11 mouse cellular contexts compared by ENCODE assay signal in the genomic region with DNA sequence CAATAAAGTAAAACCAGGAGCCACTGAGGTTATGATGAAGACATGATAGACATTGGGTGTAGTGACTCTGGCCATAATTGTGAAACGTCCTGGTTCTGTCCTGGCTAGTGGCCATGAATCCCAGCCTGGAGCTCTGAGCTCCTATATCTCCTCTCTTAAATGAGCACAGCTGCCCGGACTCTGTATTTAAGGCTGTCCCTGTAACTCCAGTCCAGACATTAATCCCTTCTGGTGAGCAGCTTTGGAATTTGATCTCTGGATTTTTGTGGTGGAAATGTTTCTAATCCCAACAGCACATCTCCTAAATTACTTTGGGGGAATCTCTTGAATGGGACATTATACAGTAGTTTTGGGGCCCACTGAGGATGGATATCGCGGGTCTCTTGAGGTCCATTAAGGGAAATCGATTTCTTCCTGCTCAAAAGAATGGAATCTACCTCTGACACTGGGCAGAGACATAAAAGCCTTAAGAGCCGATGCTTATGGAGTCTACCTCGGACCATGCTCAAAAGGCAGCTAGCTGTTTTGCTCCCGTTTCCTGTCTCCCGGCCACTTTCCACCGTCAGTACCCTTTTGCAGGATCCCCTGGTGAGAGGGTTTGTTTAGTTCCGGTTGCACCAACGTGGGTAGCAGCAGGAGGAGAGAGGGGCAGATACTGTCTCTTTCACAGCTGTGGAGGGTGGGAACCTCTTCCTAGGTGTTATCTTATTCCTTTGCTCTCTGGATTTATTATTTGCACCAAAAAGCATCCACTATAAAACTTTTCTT. TPM values are rescaled to one million over a fixed set of nuclear protein-coding genes. Genes with fewer than 3 reads are reported as not detected.
A peak's percentile ranks its signal among the peaks of the same experiment; 100 is the strongest.
DNase-seq lines count a peak whose midpoint lies in the region; ATAC-seq and TF ChIP-seq lines count a peak whose summit lies in the region.
"Had no signal": no experiment of that assay in that cellular context is flagged by ENCODE, and none has a peak within 500 bp of the region (broad histone marks: within the 10 kb centered on the region; RNA-seq: fewer than 3 reads in every experiment).

No protein-coding gene starts in this region.

- no peak for TF ChIP-seq CTCF in cerebellum, adult 2 months (IDR thresholded peaks at IDR 0.05; ENCODE audit: borderline replicate concordance, insufficient read depth, low read depth, low read length)

- peak overlapping the region; percentile 34; the same call in 1 of the 2 replicates for H3K4me2 ChIP-seq in forebrain, embryonic 11.5 days (ENCODE audit: low read depth, low read length, severe bottlenecking)
- no peak overlapping the region for H3K4me2 ChIP-seq in forebrain, embryonic 15.5 days (replicated peaks)
- peak overlapping the region; percentile 44 for H3K4me2 ChIP-seq in hindbrain, embryonic 12.5 days (replicated peaks)
- H3K4me2 ChIP-seq in neural tube, embryonic 11.5 days (ENCODE audit: low read depth) = no peak overlapping the region; the same call in 1 of the 2 replicates
- H3K4me2 ChIP-seq: liver, embryonic 13.5 days had no signal

- no peak for DNase-seq in forebrain, embryonic 11.5 days (ENCODE audit: low spot score)
- DNase-seq in kidney, postnatal 10 days = peak; percentile 28
- no peak for DNase-seq in kidney, postnatal 36 days
- DNase-seq in neural tube, embryonic 11.5 days (ENCODE audit: low spot score) = peak; percentile 21
- no peak for DNase-seq in spleen, adult 12 weeks (ENCODE audit: low spot score)
- no peak for DNase-seq in cerebellum, adult 2 months
- DNase-seq: liver, embryonic 13.5 days had no signal

- no peak overlapping the region for H3K27ac ChIP-seq in forebrain, embryonic 11.5 days (ENCODE audit: low read depth, low read length)
- no peak overlapping the region for H3K27ac ChIP-seq in forebrain, embryonic 15.5 days (replicated peaks)
- no peak overlapping the region for H3K27ac ChIP-seq in hindbrain, embryonic 12.5 days
- no peak overlapping the region for H3K27ac ChIP-seq in neural tube, embryonic 11.5 days (ENCODE audit: low read depth, low read length)
- H3K27ac ChIP-seq in cerebellum, adult 2 months (ENCODE audit: insufficient read depth, low read length) = no peak overlapping the region
- H3K27ac ChIP-seq: liver, embryonic 13.5 days had no signal

- no peak for ATAC-seq in forebrain, embryonic 11.5 days (replicated peaks; ENCODE audit: low FRiP score)
- no peak for ATAC-seq in forebrain, embryonic 15.5 days (replicated peaks)
- ATAC-seq in hindbrain, embryonic 12.5 days (ENCODE audit: low FRiP score) = no peak
- no peak for ATAC-seq in neural tube, embryonic 11.5 days (ENCODE audit: insufficient read depth, low FRiP score, low TSS enrichment)
- ATAC-seq: Patski had no signal

- TF ChIP-seq POLR2A in cerebellum, adult 2 months (IDR thresholded peaks at IDR 0.05; ENCODE audit: borderline replicate concordance, insufficient read depth, low read length) = no peak

- no peak overlapping the region for H3K4me3 ChIP-seq in forebrain, embryonic 11.5 days (ENCODE audit: low read depth, low read length)
- H3K4me3 ChIP-seq in forebrain, embryonic 15.5 days = no peak overlapping the region
- H3K4me3 ChIP-seq in hindbrain, embryonic 12.5 days = no peak overlapping the region
- no peak overlapping the region for H3K4me3 ChIP-seq in neural tube, embryonic 11.5 days (ENCODE audit: low read depth, low read length)
- H3K4me3 ChIP-seq in cerebellum, adult 2 months (replicated peaks; ENCODE audit: insufficient read depth, low read depth, low read length) = no peak overlapping the region
- H3K4me3 ChIP-seq: liver, embryonic 13.5 days had no signal

- WGBS in forebrain, embryonic 11.5 days = 19% methylated on average over 12 of the region's 12 CpGs
- 29% methylated on average over 12 of the region's 12 CpGs for WGBS in forebrain, embryonic 15.5 days
- WGBS in hindbrain, embryonic 12.5 days = 20% methylated on average over 12 of the region's 12 CpGs
- WGBS in neural tube, embryonic 11.5 days = 19% methylated on average over 12 of the region's 12 CpGs
- WGBS in cerebellum, adult 2 months = 29% methylated on average over 12 of the region's 12 CpGs

- H3K9me3 ChIP-seq in forebrain, embryonic 11.5 days (ENCODE audit: control insufficient read depth, low read length) = no peaks in the 10 kb centered on the region
- no peaks in the 10 kb centered on the region for H3K9me3 ChIP-seq in forebrain, embryonic 15.5 days
- no peaks in the 10 kb centered on the region for H3K9me3 ChIP-seq in hindbrain, embryonic 12.5 days (replicated peaks)
- H3K9me3 ChIP-seq in neural tube, embryonic 11.5 days (ENCODE audit: control insufficient read depth, low read length) = no peaks in the 10 kb centered on the region
- H3K9me3 ChIP-seq: liver, embryonic 13.5 days had no signal

- H3K4me1 ChIP-seq in forebrain, embryonic 11.5 days (replicated peaks; ENCODE audit: control insufficient read depth, insufficient read depth, low read length) = peaks cover 10% of the 10 kb centered on the region; the same call in 1 of the 2 replicates
- H3K4me1 ChIP-seq in forebrain, embryonic 15.5 days = peaks cover 15% of the 10 kb centered on the region
- H3K4me1 ChIP-seq in hindbrain, embryonic 12.5 days = peaks cover 21% of the 10 kb centered on the region
- H3K4me1 ChIP-seq in neural tube, embryonic 11.5 days (ENCODE audit: control insufficient read depth, insufficient read depth, low read length) = peaks cover 9% of the 10 kb centered on the region
- no peaks in the 10 kb centered on the region for H3K4me1 ChIP-seq in cerebellum, adult 2 months (ENCODE audit: control insufficient read depth, insufficient read depth, low read length)
- H3K4me1 ChIP-seq: liver, embryonic 13.5 days had no signal

- no peaks in the 10 kb centered on the region; the same call in 1 of the 2 replicates for H3K27me3 ChIP-seq in forebrain, embryonic 11.5 days (ENCODE audit: control insufficient read depth, insufficient read depth, low read length)
- H3K27me3 ChIP-seq in forebrain, embryonic 15.5 days = no peaks in the 10 kb centered on the region; the same call in 1 of the 2 replicates
- 0 out of 2 replicates have a peak, but pooled peaks cover 4% of the 10 kb centered on the region for H3K27me3 ChIP-seq in hindbrain, embryonic 12.5 days
- no peaks in the 10 kb centered on the region for H3K27me3 ChIP-seq in neural tube, embryonic 11.5 days (ENCODE audit: control insufficient read depth, insufficient read depth, low read length)
- no peaks in the 10 kb centered on the region; the same call in 1 of the 2 replicates for H3K27me3 ChIP-seq in cerebellum, adult 2 months (ENCODE audit: control insufficient read depth, insufficient read depth, low read length)

- H3K36me3 ChIP-seq in forebrain, embryonic 11.5 days (ENCODE audit: control insufficient read depth, insufficient read depth, low read length) = no peaks in the 10 kb centered on the region
- H3K36me3 ChIP-seq in forebrain, embryonic 15.5 days = no peaks in the 10 kb centered on the region
- no peaks in the 10 kb centered on the region for H3K36me3 ChIP-seq in hindbrain, embryonic 12.5 days
- no peaks in the 10 kb centered on the region for H3K36me3 ChIP-seq in neural tube, embryonic 11.5 days (ENCODE audit: control insufficient read depth, insufficient read depth, low read length)
- H3K36me3 ChIP-seq: liver, embryonic 13.5 days had no signal

- H3K9ac ChIP-seq in forebrain, embryonic 11.5 days (ENCODE audit: low read length) = no peak overlapping the region; the same call in 1 of the 2 replicates
- no peak overlapping the region for H3K9ac ChIP-seq in forebrain, embryonic 15.5 days (replicated peaks)
- no peak overlapping the region for H3K9ac ChIP-seq in hindbrain, embryonic 12.5 days
- H3K9ac ChIP-seq in neural tube, embryonic 11.5 days (ENCODE audit: low read length) = no peak overlapping the region
- H3K9ac ChIP-seq: liver, embryonic 13.5 days had no signal

RNA-seq across cellular contexts. Expression of a gene that starts 41.2 kb away (rescaled TPM):
- polyA plus RNA-seq in forebrain, embryonic 11.5 days (2014; fragmentation: Nextera tagmentation; extraction: Ambion mirVana) = 0.41 and 0.87 TPM in 2 replicates
- 0.55 and 0.70 TPM in 2 replicates for polyA plus RNA-seq in forebrain, embryonic 15.5 days (2015; fragmentation: Nextera tagmentation; extraction: Ambion mirVana)
- 2.2 and 3.4 TPM in 2 replicates for polyA plus RNA-seq in hindbrain, embryonic 12.5 days (2016; fragmentation: Nextera tagmentation; extraction: Ambion mirVana)
- polyA plus RNA-seq in neural tube, embryonic 11.5 days (2014; fragmentation: Nextera tagmentation; extraction: Ambion mirVana) = 3.8 and 3.9 TPM in 2 replicates
- 0.13 and 0.54 TPM in 2 replicates for polyA plus RNA-seq in cerebellum, adult 2 months (2012; rRNA removed)
- polyA plus RNA-seq: gonadal fat pad, adult 2 months; liver, embryonic 13.5 days; Patski had no signal

RNA-seq across cellular contexts. Expression of a gene that starts 47.6 kb away (rescaled TPM):
- polyA plus RNA-seq in forebrain, embryonic 11.5 days (2014; fragmentation: Nextera tagmentation; extraction: Ambion mirVana) = 8.9 and 9.1 TPM in 2 replicates
- polyA plus RNA-seq in forebrain, embryonic 15.5 days (2015; fragmentation: Nextera tagmentation; extraction: Ambion mirVana) = 8.0 and 8.2 TPM in 2 replicates
- polyA plus RNA-seq in hindbrain, embryonic 12.5 days (2016; fragmentation: Nextera tagmentation; extraction: Ambion mirVana) = 12.2 and 12.6 TPM in 2 replicates
- polyA plus RNA-seq in neural tube, embryonic 11.5 days (2014; fragmentation: Nextera tagmentation; extraction: Ambion mirVana) = 10.5 and 10.7 TPM in 2 replicates
- 20.7 and 21.8 TPM in 2 replicates for polyA plus RNA-seq in cerebellum, adult 2 months (2012; rRNA removed)

Comparison
In these comparisons a context has a peak if more than half of its experiments do, and no peak if none do; other contexts are left out.
1. DNase-seq: peak in kidney, postnatal 10 days (single experiment) and neural tube, embryonic 11.5 days (single experiment); none in forebrain, embryonic 11.5 days (single experiment), kidney, postnatal 36 days (0 of 2), spleen, adult 12 weeks (single experiment) and cerebellum, adult 2 months (0 of 2).
2. H3K4me2 ChIP-seq: peak in forebrain, embryonic 11.5 days (single experiment) and hindbrain, embryonic 12.5 days (single experiment); none in forebrain, embryonic 15.5 days (single experiment) and neural tube, embryonic 11.5 days (single experiment).